Mouse (Mus musculus): ENCODE results near the gene Lrrc4b.

The Lrrc4b gene

DNA sequence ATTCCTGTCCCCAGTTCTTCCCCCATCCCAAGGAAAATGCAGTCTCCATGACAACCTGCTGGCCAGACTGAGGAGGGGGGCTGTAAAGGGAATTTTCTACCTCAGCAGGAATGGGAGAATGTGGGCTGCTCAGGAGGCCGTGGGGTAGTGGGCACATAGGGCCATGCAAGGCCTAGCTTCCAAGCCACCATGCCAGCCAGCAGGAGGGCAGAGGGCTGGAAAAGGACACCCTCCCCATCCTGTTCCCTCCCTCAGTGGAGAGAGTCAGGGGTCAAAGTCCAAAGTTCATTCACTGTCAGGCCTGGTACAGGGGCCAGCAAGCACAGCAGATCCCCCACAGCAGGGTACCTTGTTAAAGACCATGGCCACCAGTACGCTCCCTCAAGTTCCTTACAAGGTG lies 36.3 kb downstream of the Lrrc4b start, which contains the start of gene Aspdh:
TSS of gene Aspdh (plus strand) at position 281 of the 400 bp plus-strand sequence.
- DNase-seq (ENCODE audit: low spot score): no peak

DNA sequence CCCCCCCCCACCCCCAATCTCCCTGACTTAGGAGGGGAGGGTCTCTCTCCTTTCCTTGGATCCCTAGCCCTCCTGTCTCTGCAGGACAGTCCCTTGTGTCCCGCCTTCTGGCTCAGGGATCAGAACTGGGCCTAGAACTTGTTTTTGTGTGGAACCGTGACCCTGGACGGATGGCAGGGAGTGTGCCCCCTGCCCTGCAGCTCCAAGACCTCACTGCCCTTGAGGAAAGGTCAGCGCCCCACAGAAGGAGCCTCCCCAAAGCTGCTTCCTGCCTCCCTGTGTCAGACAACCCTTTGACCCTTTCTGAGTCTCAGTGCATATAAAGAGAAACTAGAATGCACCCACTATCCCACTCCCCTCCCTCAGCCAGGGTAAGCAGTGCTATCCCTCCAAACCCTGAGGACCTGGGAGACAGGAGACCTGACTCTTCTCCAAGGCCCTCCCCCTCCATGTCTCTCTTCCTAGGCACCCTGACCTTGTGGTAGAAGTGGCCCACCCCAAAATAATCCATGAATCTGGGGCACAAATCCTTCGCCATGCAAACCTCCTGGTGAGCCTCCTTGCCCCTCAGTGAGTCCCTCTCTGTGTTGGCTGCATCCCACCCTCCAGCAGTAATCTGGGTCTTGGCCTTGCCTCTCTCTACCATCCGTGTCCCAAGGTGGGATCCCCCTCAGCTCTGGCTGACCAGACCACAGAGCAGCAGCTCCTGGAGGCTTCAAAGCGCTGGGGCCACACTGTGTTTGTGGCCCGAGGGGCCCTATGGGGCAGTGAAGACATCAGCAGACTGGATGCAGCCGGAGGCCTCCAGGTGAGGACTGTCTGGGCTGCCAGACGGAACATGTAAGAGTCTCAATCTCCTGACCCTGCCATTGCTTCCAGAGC lies 37.4 kb downstream of the Lrrc4b start:
- no peak for DNase-seq (ENCODE audit: low spot score)

- DNase-seq (ENCODE audit: low spot score): no peak
These were observed 38.1 kb downstream of the Lrrc4b start for GRCm38 (mm10) chr7:44466888-44467311.

- peak; percentile 75 for DNase-seq (ENCODE audit: low spot score)
These were observed 39.1 kb downstream of the Lrrc4b start, which contains the start of gene Josd2 for GRCm38 (mm10) chr7:44467811-44468411. Josd2 (plus strand) TSS chr7:44467980.

GRCm38 (mm10) chr7:44468644-44469285 lies 39.9 kb downstream of the Lrrc4b start:
- no peak for DNase-seq (ENCODE audit: low spot score)

DNA sequence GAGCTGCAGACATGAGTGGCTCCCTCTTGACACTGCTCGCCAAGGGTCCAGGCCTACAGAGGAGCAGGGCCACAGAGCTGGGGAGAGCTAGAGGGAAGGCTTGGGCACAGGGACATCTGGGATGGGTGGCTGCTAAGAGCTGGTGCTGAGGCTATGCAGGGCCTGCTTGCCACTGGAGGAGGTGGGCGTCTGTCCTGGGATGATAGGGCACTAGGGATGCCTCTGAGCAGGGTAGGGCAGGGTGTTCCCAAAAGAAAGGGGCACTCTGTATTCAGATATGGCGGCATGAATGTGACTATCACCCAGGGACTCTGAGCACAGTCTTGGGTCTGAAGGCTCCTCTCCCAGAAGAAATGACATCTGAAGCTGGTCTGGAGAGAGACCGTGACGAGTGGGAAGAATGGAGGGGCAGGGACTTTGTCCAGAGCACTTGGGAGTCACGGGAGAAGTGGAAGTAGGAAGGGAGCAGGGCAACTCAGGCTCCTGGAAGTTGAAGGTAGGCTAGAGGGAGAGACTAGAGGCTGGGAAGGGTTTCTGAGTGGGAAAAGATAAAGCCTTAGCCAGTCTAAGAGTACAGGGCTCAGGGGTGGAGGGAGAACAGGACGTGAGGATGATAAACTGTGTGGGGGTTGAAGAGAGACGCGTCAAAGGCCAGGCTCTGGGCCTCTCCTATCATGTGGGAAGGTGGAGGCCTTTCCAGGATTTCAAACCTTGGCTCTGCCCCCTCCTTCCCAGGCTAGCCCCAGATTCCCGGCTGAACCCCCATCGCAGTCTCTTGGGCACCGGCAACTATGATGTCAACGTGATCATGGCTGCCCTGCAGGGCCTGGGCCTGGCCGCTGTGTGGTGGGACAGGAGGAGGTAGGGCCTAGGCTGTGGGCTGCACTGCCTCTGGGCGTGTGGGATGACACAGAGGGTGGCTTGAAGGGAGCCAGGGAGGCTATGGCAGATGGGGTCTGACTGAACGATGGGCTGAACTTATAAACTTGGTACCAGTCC lies 41.2 kb downstream of the Lrrc4b start:
- DNase-seq (ENCODE audit: low spot score): no peak

- DNase-seq (ENCODE audit: low spot score): no peak
These were observed 42.1 kb downstream of the Lrrc4b start for GRCm38 (mm10) chr7:44470696-44471612.

DNA sequence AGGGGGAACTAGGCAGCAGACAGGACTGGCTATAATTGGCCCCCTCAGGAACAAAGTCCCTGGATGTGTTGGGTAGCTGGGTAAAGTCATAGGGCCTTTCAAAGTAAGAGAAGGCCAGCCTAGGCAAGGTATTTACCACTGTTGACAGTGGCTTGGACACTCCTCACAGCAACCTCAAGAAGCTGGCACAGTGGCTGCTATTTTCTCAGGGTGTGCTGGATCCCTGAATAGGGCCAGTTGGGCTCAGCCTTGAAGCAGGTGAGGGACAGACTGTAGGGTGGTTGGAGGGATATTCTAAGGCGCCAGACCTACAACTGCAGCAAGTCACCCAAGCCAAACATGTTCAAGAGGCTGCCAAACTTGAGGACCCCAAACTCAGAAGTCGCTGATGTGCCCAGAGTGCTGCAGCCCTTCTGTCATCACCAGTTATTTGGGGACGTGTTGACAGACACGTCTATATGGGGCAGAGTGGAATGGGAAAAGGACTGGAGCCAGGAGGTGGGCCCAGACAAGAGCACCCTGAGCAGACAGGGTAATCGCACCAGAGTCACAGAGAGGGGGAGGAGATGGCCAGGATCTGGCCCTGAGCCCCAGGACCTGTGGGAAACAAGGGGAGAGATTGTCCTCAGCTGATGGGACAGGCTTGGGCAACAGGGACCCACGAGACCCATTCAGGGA lies 43.2 kb downstream of the Lrrc4b start:
- DNase-seq (ENCODE audit: low spot score): no peak

DNA sequence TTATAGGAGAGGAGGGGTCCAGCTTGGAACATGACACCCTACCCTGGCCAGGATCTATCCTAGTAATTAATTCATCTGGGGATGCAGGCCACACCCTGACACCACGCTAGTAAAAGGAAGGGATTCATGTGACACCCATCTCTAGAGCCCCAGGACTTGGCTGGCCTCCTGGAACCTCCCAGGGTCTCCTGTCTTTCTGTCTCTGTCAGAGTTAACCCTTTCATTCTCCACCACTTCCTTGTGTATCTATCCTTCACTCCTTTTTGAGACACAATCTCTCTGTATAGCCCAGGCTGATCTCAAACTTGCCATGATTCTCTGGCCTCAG lies 43.7 kb downstream of the Lrrc4b start:
- no peak for DNase-seq (ENCODE audit: low spot score)

DNA sequence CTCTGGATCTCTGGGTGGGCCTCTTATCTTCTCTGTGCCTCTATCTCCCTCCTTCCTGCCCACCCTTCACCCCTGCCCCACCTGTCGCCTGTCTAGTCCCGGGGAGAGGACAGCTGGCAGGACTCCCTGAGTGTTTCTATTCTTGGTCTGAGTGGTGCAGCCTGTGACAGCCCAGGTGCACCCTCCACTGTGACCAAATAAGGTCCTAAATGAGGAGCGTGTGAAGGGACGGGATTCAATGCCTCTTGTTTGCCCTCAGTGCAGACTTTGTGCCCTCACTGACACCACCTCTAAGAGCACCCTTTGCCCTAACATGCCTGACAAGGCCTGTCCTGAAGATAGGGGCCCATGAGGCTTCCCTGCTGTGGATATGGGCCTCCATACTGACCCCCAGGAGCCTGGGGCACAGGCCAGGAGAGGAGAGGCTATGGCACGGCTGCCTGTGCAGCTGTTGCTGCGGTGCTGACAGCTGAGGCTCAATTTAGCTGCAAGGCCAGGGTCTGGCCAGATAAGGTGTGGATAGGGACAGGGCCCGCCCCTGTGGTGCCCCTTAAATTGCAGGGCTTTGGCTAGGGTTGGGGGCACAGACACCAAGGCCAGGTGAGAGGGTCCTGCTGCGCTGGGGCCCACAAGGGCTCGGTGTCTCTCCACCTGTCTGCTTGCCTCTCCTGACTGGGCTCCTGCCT lies 44.3 kb downstream of the Lrrc4b start:
- no peak for DNase-seq (ENCODE audit: low spot score)

DNA sequence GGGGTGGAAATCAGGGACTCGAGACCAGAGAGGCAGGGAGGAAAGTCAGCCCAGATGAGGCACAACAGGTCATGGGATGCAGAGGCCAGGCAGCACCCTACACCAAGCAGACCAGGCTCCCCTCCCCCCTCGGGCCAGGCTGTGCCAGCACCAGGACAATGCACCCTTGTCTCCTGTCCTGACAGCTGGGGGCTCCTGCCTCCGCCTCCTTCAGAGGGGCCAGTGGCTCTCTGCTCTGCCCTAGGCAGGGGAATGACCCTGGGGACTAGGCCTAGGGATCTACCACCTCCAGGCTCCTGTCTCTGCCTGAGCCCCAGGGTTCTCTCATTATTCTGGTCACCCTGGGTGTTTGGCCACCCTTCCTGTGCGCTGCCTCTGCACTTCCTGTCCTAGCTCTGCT lies 45.6 kb downstream of the Lrrc4b start:
- no peak for DNase-seq (ENCODE audit: low spot score)

DNA sequence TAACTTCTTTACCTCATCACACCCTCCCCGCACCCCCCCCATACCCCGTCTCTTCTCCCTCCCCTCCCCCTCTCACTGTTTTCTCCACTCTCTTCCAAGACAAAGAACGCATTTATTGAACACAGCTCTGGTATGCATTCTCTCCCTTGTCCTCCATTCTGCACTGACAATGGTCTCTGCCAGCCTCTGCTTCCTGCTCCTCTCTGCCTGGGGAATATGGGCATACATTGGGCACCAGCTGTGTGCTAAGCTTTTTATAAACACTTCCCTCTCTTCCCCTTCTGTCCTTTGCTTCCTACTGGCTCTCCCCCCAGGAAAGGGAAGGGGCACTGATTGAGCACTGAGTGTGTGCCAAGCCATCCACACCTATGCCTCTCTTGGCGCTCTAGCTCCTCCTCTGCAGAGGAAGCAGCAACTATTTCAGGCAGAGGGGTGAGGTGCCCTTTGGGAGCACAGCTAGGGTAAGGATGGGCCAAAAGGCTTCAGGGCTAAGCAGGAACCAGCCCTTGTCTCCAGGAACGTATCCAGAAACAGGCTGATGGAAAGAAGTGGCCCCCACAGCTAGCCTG lies 46.3 kb downstream of the Lrrc4b start:
- no peak for DNase-seq (ENCODE audit: low spot score)

- no peak for DNase-seq (ENCODE audit: low spot score)
These were observed 54.1 kb downstream of the Lrrc4b start for GRCm38 (mm10) chr7:44482836-44483435.

DNA sequence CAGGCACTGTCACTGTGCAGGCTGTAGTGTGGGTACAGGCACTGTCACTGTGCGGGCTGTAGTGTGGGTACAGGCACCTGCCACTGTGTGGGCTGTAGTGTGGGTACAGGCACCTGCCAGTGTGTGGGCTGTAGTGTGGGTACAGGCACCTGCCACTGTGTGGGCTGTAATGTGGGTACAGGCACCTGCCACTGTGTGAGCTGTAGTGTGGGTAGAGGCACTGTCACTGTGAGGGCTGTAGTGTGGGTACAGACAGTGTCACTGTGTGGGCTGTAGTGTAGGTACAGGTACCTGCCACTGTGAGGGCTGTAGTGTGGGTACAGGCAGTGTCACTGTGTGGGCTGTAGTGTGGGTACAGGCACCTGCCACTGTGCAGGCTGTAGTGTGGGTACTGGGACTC lies 55.3 kb downstream of the Lrrc4b start:
- no peak for DNase-seq (ENCODE audit: low spot score)

DNA sequence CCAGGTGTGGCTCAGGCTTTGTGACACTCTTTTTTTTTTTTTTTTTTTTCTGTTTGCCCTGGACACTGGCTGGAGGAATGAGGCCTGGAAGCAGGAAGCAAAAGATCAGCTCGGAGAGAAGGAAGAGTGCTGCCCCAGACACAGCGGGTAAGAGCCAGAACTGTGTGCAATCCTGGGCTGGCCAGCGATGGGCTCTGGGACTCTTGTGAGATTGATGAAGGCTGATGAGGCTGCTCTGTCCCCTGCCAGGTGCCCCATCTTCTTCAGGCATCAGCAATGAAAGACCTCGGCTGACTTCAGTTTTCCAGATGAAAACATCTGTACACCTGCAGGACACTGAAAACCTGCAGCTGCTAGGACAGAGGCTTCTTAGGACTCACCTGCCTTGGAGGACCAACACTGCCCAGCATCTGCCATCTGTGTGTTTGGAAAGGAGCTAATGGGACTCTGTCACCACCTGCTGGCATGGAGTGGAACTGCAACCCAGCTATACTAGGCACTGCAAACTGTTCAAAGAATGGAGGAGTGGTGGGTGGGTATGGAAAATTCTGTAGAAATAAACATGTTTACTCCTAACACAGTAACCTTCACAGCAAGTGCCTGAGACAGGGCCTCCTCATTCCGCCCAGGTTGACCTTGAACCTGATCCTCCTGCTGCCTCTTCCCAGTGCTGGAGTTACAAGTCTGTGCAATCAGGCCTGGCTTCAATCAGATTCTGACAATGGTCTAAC lies 56.2 kb downstream of the Lrrc4b start:
- DNase-seq (ENCODE audit: low spot score): peak; percentile 68

DNA sequence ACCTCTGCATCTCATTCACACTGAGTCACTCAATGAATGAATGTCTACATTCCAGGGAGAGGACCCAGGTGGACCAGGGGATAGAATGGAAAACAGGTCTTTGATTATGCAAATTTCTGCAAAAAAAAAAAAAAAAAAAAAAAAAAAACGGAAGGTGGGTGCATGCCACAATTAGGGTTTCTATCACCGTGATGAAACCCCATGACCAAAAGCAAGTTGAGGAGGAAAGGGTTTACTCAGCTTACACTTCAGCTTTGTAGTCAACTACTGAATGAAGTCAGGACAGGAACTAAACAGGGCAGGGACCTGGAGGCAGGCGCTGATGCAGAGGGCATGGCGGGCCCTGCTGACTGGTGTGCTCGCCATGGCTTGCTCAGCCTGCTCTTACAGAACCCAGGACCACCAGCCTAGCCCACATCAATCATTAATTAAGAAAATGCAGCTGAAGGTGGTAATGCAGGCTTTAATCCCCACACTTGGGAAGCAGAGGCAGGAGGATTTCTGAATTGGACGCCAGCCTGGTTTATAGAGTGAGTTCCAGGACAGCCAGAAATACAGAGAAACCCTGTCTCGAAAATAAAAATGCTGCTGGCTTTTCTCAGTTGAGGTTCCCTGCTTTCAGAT lies 56.9 kb downstream of the Lrrc4b start:
- DNase-seq (ENCODE audit: low spot score): no peak

- DNase-seq (ENCODE audit: low spot score): no peak
These were observed 58.2 kb downstream of the Lrrc4b start for GRCm38 (mm10) chr7:44486927-44487575.

All from urinary bladder, postnatal 25 days (tissue).